Mouse (Mus musculus): ENCODE data around the gene Samhd1. TPM values are rescaled to one million over a fixed set of nuclear protein-coding genes. Genes with fewer than 3 reads are reported as not detected.

Samhd1 gene
- polyA plus RNA-seq, 1 experiment, result 85.8 TPM

- DNase-seq, result no peak
- no peaks in the 10 kb centered on the region for H3K4me1 ChIP-seq (ENCODE audit: control insufficient read depth, insufficient read depth, low read length)
- WGBS, result 86% methylated on average over 8 of the region's 8 CpGs
- no peak within 1 kb of the TSS for H3K4me3 ChIP-seq (replicated peaks; ENCODE audit: extremely low read depth, low read depth, low read length)
- TF ChIP-seq POLR2A (IDR thresholded peaks at IDR 0.05; ENCODE audit: borderline replicate concordance, extremely low read depth, low read depth, low read length), result no peak
- no peak for TF ChIP-seq CTCF (IDR thresholded peaks at IDR 0.05; ENCODE audit: insufficient read depth, low read length)
Observed at GRCm38 (mm10) chr2:157086796-157087195, 48.3 kb downstream of the Samhd1 start, which contains the start of gene Tldc2. Tldc2 (plus strand) TSS chr2:157087055.

DNA sequence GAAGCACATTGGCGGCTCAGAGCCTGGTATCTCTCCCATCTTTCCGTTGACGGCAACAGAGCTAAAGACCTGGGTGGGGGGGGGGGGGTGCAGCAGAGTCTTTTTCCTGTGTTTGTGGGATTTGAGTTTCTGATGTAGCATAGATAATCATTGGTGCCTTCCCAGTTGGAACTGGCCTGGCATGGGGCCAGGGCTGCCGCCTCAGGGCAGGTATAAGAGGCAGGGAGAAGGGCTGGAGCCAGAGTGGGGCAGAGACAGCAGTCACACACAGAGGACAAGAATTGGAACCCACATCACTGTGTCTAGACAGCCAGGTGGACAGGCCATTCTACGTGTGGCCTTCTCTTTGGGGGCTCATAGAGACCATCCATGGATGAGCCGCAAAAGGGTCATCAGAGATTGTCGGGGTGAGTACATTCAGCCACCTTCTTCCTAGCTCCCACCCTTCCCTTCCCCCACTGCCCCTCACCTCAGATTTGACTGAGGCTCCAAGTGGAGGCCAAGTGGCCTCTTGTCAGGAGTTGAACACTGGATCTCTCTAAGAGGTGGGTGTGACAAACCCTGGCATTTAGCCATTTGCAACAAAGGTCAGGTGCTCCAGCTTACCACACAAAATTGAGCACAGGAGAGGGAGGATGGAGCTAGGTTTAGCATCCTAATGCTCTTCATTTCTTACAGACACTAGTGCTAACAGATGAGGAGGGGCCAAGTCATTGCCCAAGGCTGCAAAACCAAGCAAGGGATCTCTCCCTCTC is 50.1 kb downstream of the Samhd1 start:
- WGBS, result 66% methylated on average over 7 of the region's 7 CpGs
- no peak for TF ChIP-seq CTCF (IDR thresholded peaks at IDR 0.05; ENCODE audit: insufficient read depth, low read length)
- no peak overlapping the region for H3K4me3 ChIP-seq (replicated peaks; ENCODE audit: extremely low read depth, low read depth, low read length)
- DNase-seq, result peak; percentile 58
- H3K4me1 ChIP-seq (ENCODE audit: control insufficient read depth, insufficient read depth, low read length), result no peaks in the 10 kb centered on the region

DNA sequence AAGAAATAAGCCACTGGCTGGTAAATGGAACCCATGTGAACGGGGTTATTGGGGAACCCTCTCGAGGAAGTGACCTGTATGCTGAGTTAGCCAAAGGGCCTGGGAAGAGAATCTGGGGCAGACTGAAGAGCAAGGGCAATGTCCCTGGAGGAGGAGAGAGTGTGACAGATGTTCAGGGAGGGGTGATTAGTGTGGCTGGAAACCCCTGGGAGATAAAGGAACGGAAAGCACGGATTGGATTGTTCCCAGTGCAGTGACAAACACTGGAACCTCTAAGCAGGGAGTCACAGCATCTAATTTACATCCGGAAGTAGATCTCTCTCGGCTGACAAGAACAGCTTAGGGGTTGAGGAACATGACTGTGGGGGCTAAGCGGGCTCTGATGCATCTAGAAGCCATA is 53.1 kb downstream of the Samhd1 start:
- Histone ChIP-seq H3K4me3 (replicated peaks; ENCODE audit: extremely low read depth, low read depth, low read length) (no peak overlapping the region), H3K4me1 (ENCODE audit: control insufficient read depth, insufficient read depth, low read length) (peaks cover 3% of the 10 kb centered on the region; the same call in 1 of the 2 replicates)
- WGBS, result 44% methylated on average over 7 of the region's 7 CpGs
- no peak for DNase-seq
- TF ChIP-seq CTCF (IDR thresholded peaks at IDR 0.05; ENCODE audit: insufficient read depth, low read length) (no peak), POLR2A (IDR thresholded peaks at IDR 0.05; ENCODE audit: borderline replicate concordance, extremely low read depth, low read depth, low read length) (no peak)

DNA sequence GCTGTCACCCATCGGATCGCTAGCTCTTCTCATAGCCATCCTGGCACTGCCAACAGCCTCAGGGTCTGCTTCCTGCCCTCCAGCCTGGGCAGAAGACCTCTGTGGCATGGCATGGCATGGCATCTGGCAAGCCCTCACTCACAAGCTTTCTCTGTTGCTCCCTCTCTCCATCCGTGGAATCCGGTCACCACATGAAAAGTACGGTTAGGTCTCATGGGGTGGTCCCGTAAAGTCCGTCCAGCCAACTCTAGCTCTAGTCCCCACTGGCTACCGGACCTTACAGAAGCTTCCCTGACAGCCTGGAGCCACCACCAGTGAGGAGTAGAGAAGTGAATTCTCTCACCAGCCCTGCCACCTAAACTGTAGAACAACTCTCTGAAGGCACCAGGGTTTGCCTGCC is 53.7 kb downstream of the Samhd1 start:
- WGBS, result 90% methylated on average over 8 of the region's 8 CpGs
- no peak for TF ChIP-seq CTCF (IDR thresholded peaks at IDR 0.05; ENCODE audit: insufficient read depth, low read length)
- TF ChIP-seq POLR2A (IDR thresholded peaks at IDR 0.05; ENCODE audit: borderline replicate concordance, extremely low read depth, low read depth, low read length), result no peak

DNA sequence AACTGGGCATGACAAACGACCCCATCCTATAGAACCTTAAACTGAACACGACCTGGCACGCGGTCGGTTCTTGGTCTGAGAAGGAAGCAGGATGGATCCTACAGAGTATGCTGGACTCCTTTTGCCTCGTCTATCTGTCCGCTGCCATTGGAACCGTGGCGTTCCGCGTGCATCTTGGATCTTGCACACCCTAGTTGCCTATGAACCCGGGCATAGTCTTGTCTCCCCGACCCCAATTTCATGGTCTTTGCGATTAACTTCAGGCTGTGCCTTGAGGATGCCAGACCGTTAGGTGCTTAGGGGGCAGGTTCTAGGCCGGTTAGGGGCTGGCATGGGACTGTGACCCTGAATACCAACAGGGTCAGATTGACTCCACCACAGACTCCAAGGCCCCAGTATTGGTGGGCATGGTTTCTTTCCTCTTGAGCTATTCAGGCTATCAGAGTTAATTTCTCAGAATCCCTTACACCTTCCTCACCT is 55.3 kb downstream of the Samhd1 start:
- Histone ChIP-seq H3K4me3 (replicated peaks; ENCODE audit: extremely low read depth, low read depth, low read length) (peak overlapping the region; percentile 40), H3K4me1 (ENCODE audit: control insufficient read depth, insufficient read depth, low read length) (peaks cover 19% of the 10 kb centered on the region)
- 20% methylated on average over 16 of the region's 16 CpGs for WGBS
- no peak for TF ChIP-seq CTCF (IDR thresholded peaks at IDR 0.05; ENCODE audit: insufficient read depth, low read length)
- TF ChIP-seq POLR2A (IDR thresholded peaks at IDR 0.05; ENCODE audit: borderline replicate concordance, extremely low read depth, low read depth, low read length), result no peak
- no peak for DNase-seq

More for the DNA sequence above, 53.7 kb downstream of the Samhd1 start:
- H3K4me1 ChIP-seq (ENCODE audit: control insufficient read depth, insufficient read depth, low read length), result peaks cover 7% of the 10 kb centered on the region; the same call in 1 of the 2 replicates
- DNase-seq, result no peak
- H3K4me3 ChIP-seq (replicated peaks; ENCODE audit: extremely low read depth, low read depth, low read length), result no peak overlapping the region

DNA sequence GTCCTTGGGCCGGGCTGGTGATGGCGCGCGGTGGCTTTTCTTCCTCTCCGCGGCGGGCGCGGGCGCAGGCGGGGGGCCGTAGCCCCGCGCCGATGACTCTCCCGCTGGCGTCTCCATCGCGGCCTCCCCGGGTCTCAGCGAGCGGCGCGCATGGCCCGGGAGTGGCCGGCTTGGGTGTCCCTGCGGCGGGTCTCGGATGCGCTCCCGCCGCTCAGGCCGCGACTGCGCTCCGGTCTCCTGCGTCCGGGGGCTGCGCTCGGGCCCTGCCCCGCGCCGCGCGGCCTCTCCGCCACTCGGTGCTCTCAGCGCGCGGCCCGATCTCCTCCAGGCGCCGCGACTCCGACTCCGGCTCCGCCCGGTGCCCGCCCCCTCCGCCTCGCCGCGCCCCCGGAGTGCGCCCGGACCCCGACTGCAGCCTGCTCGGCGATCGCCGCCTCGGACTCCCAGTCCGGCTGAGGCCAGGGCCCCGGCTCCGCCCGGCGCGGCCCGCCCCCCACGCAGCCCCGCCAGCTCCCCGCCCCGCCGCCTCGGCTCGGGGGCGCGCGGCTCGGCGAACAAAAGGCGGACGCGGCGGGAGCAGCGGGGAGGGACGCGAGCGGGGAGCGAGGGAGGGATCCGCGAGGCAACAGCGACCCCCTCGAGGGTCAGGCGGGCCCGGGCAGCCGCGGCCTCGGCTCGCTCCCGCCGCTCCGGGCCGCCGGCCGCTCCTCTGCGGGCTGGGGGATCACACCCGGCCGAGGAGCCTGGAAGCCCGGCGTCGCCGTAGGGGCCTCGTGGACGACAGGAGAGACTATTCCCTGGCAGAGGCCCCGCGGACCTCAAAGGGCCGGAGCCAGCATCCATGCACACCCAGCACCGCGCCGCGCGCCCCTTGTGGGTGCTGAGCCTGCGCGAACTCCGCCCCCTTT is 56.0 kb downstream of the Samhd1 start, which contains the start of gene Soga1:
TSS of gene Soga1 (minus strand) at position 462 of the 908 bp plus-strand sequence.
- peak; percentile 84 for DNase-seq
- WGBS, result under 1% methylated on average over 133 of the region's 136 CpGs
- TF ChIP-seq CTCF (IDR thresholded peaks at IDR 0.05; ENCODE audit: insufficient read depth, low read length), result no peak
- peak; percentile 8; the same call in 1 of the 2 replicates for TF ChIP-seq POLR2A (IDR thresholded peaks at IDR 0.05; ENCODE audit: borderline replicate concordance, extremely low read depth, low read depth, low read length)

DNA sequence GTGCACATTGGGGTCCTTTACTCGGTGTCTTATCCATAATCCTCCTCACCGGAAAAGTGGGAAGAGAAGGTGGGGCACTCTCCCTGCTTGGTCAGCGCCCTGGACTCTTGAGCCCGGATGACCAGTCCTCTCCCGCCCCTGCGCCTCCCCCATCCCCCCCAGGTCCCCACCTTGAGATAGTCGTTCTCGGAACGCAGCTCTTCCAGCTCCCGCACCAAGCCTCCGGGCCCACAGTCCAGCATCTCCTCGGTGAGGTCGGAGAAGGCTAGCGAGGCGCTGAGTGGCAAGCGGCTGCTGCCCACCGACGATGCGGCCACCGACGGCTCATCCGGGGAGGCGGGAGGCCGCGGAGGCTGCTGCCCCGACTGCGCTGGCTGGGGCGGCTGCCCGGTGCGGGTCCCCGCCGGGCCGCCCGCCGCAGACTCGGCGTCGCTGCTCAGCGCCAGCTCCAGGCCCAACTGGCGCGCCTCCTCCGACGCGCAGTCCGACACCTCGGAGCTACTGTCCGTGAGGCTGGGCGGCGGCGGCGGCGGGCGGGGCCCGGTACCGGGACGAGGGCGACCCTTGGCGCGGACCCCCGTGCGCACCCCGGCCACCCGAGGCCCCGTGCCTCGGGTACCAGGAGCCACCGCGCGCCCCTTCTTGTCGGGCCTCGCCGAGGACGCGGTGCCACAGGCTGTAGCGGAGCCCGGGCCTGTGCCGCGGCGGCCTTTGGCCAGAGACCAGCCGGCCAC is 56.8 kb downstream of the Samhd1 start:
- no peak for DNase-seq
- H3K4me3 ChIP-seq (replicated peaks; ENCODE audit: extremely low read depth, low read depth, low read length), result peak overlapping the region; percentile 81
- TF ChIP-seq POLR2A (IDR thresholded peaks at IDR 0.05; ENCODE audit: borderline replicate concordance, extremely low read depth, low read depth, low read length) (no peak), CTCF (IDR thresholded peaks at IDR 0.05; ENCODE audit: insufficient read depth, low read length) (no peak)
- peaks cover 32% of the 10 kb centered on the region for H3K4me1 ChIP-seq (ENCODE audit: control insufficient read depth, insufficient read depth, low read length)
- WGBS, result under 1% methylated on average over 79 of the region's 79 CpGs

More for the DNA sequence above, 56.0 kb downstream of the Samhd1 start, which contains the start of gene Soga1:
- Histone ChIP-seq H3K4me3 (replicated peaks; ENCODE audit: extremely low read depth, low read depth, low read length) (peak within 1 kb of the TSS; percentile 81), H3K4me1 (ENCODE audit: control insufficient read depth, insufficient read depth, low read length) (peaks cover 24% of the 10 kb centered on the region)

- TF ChIP-seq POLR2A (IDR thresholded peaks at IDR 0.05; ENCODE audit: borderline replicate concordance, extremely low read depth, low read depth, low read length) (peak; percentile 66; the same call in 1 of the 2 replicates), CTCF (IDR thresholded peaks at IDR 0.05; ENCODE audit: insufficient read depth, low read length) (no peak)
- 5% methylated on average over 15 of the region's 15 CpGs for whole genome bisulfite sequencing
- DNase-seq, result peak; percentile 77
- Histone ChIP-seq H3K4me1 (ENCODE audit: control insufficient read depth, insufficient read depth, low read length) (peaks cover 36% of the 10 kb centered on the region), H3K4me3 (replicated peaks; ENCODE audit: extremely low read depth, low read depth, low read length) (peak overlapping the region; percentile 81)
Observed at GRCm38 (mm10) chr2:157077641-157078058, 57.4 kb downstream of the Samhd1 start.
